Mouse (Mus musculus) urinary bladder, postnatal 25 days (tissue): ENCODE measurements at regions not wholly inside any gene's neighbourhood (a gene's known extent, or its start where the extent isn't known, plus 50 kb on each side); places are given as distances from the start of the nearest gene placed in this dataset.

Experiments used
- DNase-seq: peaks from one replicate; pipeline ENCODE4 v3.0.0; 2022; ENCODE audit warnings: low spot score

DNA sequence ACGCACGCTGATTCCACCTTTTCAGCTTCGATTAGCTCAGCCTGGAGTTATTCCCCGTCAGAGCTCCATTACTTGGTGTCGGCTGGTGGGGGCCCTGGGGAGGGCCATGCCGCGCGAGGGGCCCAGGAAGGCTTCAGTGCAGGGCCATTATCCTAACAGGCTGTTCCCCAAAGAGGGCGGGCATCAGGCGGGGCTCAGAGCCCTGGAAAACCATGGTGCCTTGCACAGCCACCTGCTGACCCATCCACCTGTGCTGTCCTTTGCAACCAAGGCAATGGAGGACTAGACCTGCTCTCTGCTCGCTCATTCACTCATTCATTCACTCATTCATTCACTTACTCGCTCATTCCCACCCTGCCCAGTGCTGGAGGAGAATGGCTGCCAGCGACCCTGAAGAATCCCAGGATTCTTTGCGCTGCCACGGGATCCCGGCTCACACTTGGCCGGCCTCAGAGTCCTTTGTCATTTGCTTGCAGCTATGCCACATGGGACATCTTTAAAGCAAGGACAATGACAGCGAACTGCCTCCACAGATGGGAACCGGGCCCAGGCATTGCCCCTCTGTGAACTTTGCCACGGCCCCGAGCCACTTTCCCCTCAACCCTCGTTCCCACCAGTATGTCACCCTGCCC lies 78.6 kb upstream of the Nkx1-1 start:
- DNase-seq, result no peak

DNA sequence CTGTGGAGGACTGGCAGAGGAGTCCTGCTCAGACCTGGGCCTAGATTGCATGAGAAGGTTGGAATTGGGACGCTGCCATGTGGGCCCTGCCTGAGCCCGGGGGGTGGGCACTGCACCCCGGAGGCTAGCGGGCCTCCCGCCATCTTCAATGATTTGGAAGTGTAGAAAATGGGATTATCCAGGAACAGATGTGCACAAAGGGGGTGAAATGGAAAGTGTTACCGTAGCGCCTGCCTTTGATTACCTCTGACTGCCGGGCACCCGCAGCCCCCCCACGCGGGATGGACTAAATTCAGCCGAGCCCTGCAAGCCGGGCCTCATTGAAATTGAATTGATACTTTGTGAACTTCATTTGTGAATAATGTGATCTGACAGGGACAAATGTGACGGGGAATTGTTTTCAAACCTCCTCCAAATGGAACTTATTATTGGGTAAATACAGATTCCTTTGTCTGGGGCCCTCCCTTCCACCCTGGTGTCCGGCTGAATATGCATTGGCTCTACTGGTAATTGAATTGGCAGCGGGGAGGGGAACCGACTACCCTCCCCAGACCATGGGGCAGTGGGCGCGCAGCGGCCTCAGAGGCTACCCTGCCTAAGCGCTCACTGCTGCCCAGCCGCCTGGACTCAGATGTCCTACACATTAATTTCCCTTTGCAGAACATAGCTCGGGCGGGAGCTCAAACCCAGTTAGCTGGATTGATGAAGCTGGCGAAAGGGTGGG lies 77.9 kb upstream of the Nkx1-1 start:
- no peak for DNase-seq

DNA sequence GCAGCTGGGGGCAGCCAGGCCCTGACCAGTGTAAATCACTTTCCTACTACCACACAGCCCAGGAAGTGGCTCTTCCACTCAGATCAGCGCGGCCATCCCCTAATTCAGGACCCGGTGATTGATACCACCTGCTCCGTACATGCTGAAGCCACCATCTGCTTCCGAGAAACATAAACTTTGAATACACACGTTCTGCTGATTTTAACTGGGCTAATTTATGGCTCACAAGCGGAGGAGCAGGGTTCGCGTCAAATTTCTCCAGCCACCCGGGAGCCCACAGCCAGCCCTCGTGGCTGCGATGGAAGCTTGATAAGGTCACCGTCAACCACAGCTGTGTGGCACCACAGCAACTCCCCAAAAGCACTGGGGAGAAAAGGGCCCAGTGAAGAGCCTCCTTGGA lies 72.0 kb upstream of the Nkx1-1 start:
- DNase-seq, result no peak

DNA sequence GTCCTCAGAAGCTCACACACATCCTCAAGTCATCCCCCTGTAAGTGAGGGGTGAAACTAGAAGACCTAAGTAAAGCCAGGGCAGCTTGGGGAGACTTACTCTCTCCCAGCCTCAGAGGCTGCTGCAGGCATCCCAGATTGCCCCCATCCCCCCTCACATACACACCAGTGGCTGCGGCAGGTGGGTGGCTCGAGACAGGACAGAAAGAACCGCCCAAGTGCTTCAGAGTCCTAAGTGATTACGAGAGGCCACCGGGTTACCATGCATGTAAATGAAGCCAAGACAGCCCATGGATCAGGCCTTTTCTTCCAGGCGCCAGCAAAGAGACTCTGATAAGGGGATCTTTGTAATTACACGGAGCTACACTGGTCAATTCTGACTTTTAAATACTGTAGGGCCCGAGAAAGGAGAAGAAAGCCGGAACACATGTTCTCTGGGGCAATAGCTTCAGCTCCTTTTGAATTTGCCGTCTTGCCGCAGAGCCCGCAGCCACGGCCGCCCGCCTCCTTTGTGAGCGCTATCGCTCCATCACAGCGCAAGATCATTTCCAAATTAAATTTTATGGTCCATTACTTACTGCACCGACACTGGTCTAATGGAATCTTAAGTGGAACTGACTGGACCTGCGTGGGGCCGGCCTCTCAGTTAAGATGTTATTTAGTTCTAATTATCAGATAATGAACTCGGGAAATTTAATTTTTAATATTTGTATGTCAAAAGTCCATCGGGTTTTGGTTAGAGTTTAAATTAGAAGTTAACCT lies 68.1 kb upstream of the Nkx1-1 start:
- no peak for DNase-seq

DNA sequence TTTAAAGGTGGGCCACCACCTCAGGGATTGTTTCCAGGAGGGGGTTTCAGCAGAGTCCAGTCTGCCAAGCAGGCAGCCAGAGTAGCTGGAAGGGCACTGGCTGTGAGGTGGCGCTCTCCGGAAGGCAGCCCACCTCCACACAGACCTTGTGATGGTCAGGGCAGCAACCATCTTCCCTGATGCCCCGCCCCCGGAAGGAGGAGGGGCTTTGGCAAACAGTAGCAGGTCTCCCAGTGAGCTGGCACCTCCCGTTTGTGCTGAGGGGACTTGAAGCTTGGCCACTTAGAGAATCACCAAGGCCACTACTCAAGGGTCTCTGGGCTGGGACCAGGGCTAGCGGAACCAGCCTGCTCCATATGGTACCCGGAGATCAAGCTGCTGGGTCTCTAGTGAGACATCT lies 67.4 kb upstream of the Nkx1-1 start:
- no peak for DNase-seq

DNA sequence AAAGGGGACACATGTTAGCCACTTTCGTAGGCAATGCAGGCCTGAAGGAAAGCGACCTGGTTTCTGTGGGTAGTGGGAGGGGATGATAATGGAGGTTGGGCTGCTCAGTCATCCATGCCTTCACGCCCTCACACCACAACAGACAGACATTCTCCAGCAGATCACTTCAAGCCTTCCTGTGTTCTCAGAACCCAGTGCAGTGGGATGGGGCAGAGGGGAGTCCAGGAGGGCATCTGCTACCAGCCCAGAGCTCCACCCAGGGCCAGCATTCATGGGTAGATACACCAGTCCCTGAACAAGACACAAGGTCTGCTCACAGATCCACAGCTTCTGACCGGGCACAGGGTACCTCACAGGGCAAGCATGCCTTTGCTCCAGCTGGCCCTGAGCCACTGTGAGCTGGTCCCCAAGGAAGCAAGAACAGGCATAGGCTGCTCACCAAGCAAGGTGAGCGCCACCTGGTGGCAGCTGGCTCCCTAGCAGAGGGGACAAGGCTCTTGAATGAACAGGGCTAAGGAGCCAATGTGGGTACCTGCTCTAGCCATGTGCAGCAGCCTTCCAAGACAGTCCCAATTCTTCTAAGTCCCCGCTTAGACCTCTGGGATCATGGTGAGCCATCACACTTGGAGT lies 62.2 kb upstream of the Nkx1-1 start:
- peak; percentile 70 for DNase-seq

DNA sequence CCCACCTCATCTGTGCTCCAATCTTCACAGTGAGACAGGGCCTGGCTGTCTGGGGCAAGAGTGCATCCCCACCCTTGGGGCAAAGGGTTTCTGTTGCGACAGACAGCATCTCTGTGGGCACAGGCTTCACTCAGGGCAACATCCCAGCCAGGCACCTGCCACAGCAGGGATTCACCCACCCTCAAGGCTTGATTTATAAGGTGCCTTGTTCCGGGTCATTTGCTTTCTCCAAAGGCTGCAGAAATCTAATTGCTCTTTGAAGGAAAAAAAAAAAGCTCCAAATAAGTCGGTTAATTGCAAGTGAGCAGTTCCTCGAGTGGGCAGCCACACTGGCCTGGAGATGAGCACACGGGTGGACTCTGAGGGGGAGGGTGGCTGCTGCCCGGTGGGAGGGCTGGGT lies 61.5 kb upstream of the Nkx1-1 start:
- no peak for DNase-seq

DNA sequence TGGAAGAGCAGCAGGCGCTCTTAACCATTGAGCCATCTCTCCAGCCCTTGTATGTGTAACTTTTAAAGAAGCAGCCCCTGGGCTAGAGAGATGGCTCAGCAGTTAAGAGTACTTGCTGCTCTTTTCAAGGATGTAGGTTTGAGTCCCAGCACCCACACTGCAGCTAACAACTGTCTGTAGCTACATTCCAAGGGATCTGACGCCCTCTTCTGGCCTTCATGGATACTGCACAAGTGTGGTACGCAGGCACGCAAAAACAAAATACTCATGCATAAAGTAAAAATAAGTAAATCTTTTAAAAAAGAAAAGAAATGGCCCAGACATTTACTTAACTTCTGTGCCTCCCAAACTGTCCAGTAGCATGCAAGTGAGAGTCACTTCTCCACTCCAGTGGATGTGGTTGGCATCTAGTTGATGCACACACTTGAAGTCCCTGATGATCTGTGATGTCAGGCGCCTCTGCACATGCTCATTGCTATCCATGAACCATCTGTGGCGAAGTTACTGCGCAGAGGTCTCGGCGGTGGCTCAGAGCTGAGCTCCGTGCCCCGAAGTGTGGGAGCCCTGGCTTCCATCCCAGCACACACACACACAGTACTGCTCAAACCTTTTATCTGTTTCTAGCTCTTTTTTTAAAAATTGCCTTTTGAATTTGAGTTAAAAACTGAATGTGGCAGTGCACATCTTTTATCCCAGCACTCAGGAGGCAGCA lies 59.0 kb upstream of the Nkx1-1 start:
- no peak for DNase-seq

DNA sequence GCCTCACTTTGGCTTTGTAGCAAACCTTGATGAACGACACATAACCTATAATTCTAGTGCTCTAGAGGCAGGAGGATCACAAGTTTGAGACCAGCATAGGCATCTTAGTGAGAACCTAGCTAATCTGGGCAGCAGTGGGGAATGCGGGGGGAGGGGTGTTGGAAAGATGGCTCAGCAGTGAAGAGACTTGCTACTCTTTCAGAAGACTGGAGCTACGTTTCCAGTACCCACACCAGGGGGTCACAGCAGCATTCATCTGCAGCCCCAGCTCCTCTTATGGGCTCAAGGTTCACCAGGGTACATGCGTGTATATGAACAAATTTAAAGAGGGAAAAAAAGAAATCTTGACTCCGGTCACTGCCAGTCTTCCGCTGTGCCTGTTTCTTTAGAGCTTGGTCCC lies 55.5 kb upstream of the Nkx1-1 start:
- no peak for DNase-seq

DNA sequence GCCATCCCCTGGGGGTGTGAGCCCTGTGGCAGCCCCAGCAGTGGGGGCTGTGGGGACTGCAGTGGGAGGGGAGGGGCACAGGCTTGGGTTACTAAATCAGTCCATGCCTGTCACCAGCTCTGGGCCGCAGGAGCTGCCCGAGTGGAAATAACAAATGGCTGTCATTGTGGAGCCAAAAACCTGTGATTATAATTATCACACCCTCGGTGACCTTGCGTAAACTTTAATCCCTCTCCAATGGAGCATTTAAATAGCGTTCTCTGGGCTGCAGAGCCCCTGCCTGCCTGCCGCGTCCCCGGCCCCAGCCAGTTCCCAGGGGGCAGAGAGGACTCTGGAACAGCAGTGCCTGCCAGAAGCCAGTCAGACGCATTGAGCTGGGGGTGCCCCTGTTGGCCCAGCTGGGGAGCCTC lies 54.4 kb upstream of the Nkx1-1 start:
- no peak for DNase-seq

DNA sequence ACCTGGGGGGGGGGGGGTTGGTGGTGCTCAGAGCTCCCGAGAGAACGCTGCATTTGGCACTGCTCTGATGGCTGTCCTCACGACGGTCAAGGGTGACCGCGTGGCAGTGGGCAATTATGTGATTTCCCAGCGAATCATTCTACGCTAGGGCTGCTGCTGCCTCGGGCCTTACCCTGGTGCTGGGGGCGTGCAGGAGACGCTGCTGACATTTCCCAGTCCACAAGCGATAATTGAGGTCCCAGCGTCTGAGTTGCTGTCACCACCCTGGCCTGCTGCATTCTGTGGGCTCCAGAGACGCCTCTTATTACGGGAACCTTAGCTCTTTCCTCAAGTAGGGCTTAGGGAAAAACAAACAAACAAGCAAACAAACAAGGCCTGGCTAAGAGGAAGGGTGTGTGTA lies 52.0 kb upstream of the Nkx1-1 start:
- DNase-seq, result no peak
